Mouse (Mus musculus): ENCODE measurements around the gene Syce2.

DNA sequence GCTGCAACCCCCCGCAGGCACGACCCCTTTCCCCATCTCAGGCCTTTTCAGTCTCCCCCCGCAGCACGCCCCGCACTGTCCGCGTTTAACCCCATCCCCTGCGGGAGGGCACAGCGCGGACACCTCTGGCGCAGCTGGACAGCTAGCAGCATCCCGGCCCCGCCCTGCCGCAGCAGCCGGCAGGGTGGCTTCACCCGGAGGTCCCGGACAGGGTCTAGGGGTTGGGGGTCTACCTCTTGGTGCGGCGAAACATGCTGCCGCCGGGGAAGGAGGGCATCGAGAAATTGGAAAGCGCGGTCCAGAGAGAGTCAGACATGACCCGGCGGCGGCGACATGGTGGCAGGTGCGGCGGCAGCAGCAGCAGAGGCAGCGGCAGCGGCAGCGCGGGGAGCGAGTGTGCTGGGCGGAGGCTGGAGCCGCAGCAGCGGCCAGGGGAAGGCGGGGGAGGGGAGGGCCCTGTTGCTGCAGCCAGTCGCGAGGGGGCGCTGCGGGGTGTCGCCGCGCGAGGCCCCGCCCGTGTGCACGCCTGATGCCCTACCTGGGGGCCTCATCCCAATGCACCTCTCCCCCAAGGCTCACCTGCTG lies 65.1 kb downstream of the Syce2 start, which contains the start of gene Mast1:
- 0 out of 2 replicates have a peak, but pooled peaks have one; percentile 31 for TF ChIP-seq CTCF (IDR thresholded peaks at IDR 0.05; ENCODE audit: low read depth)
- no peak for TF ChIP-seq EP300 (IDR thresholded peaks at IDR 0.05; ENCODE audit: low read depth)

Measured in heart, postnatal 0 days (tissue).